Mouse (Mus musculus) bone marrow macrophage, adult 2 months (primary cell): ENCODE results near the gene Ptgir.

Source experiments
- CTCF ChIP-seq: IDR thresholded peaks from 2 replicates; pipeline ENCODE4 v1.5.1; 2012; ENCODE audit warnings: low read depth, mild to moderate bottlenecking, low read length, moderate library complexity
- POLR2A ChIP-seq: IDR thresholded peaks from 2 replicates; pipeline ENCODE4 v1.6.1; 2012; ENCODE audit warnings: mild to moderate bottlenecking, low read depth, low read length, borderline replicate concordance

- TF ChIP-seq POLR2A (no peak), CTCF (no peak)
These were observed 20.4 kb upstream of the Ptgir start for GRCm38 (mm10) chr7:16885905-16886304.
